In genomic region chr8:123652641-123653040, GRCm38 (mm10) we compare ENCODE assay signal across 11 mouse cellular contexts. TPM values are rescaled to one million over a fixed set of nuclear protein-coding genes. Genes with fewer than 3 reads are reported as not detected.
DNase-seq lines count a peak whose midpoint lies in the region; ATAC-seq lines count a peak whose summit lies in the region.
"Had no signal": no experiment of that assay in that cellular context is flagged by ENCODE, and none has a peak within 500 bp of the region (broad histone marks: within the 10 kb centered on the region; RNA-seq: fewer than 3 reads in every experiment).

No protein-coding gene starts in this region.

- H3K9ac ChIP-seq in embryonic facial prominence, embryonic 13.5 days, result no peak overlapping the region
- H3K9ac ChIP-seq in lung, embryonic 15.5 days, result no peak overlapping the region
- H3K9ac ChIP-seq in embryonic facial prominence, embryonic 14.5 days (ENCODE audit: low read depth, low read length), result no peak overlapping the region
- H3K9ac ChIP-seq: kidney, embryonic 15.5 days had no signal

- no peaks in the 10 kb centered on the region for H3K9me3 ChIP-seq in embryonic facial prominence, embryonic 13.5 days
- H3K9me3 ChIP-seq in embryonic facial prominence, embryonic 10.5 days, result no peaks in the 10 kb centered on the region
- no peaks in the 10 kb centered on the region for H3K9me3 ChIP-seq in lung, embryonic 15.5 days
- H3K9me3 ChIP-seq in embryonic facial prominence, embryonic 14.5 days (ENCODE audit: control insufficient read depth, low read length), result no peaks in the 10 kb centered on the region
- H3K9me3 ChIP-seq: kidney, embryonic 15.5 days had no signal

- no peaks in the 10 kb centered on the region for H3K27me3 ChIP-seq in embryonic facial prominence, embryonic 13.5 days
- H3K27me3 ChIP-seq in embryonic facial prominence, embryonic 10.5 days (replicated peaks; ENCODE audit: low read depth, poor library complexity, severe bottlenecking), result peaks cover 5% of the 10 kb centered on the region; the same call in 1 of the 2 replicates
- H3K27me3 ChIP-seq in lung, embryonic 15.5 days, result 0 out of 2 replicates have a peak, but pooled peaks cover 5% of the 10 kb centered on the region
- no peaks in the 10 kb centered on the region for H3K27me3 ChIP-seq in embryonic facial prominence, embryonic 14.5 days (replicated peaks; ENCODE audit: control insufficient read depth, insufficient read depth, low read length)
- H3K27me3 ChIP-seq: kidney, embryonic 15.5 days had no signal

- WGBS in embryonic facial prominence, embryonic 13.5 days, result 64% methylated on average over 4 of the region's 4 CpGs
- WGBS in embryonic facial prominence, embryonic 10.5 days, result 61% methylated on average over 4 of the region's 4 CpGs
- 66% methylated on average over 4 of the region's 4 CpGs for WGBS in lung, embryonic 15.5 days
- WGBS in embryonic facial prominence, embryonic 14.5 days, result 64% methylated on average over 4 of the region's 4 CpGs

- no peak for ATAC-seq in embryonic facial prominence, embryonic 13.5 days (ENCODE audit: insufficient number of reproducible peaks, insufficient read depth, low FRiP score, low TSS enrichment, low read depth)
- ATAC-seq in lung, embryonic 15.5 days (ENCODE audit: borderline replicate concordance, extremely low read depth, low FRiP score, low TSS enrichment), result no peak
- ATAC-seq in embryonic facial prominence, embryonic 14.5 days (ENCODE audit: low read depth), result no peak

- H3K27ac ChIP-seq in embryonic facial prominence, embryonic 13.5 days, result 0 out of 2 replicates have a peak overlapping the region, but pooled peaks have one; percentile 84
- H3K27ac ChIP-seq in embryonic facial prominence, embryonic 10.5 days (replicated peaks), result no peak overlapping the region
- H3K27ac ChIP-seq in lung, embryonic 15.5 days, result peak overlapping the region; percentile 85
- peak overlapping the region; percentile 94; the same call in 1 of the 2 replicates for H3K27ac ChIP-seq in embryonic facial prominence, embryonic 14.5 days (replicated peaks; ENCODE audit: low read depth, low read length)

- peaks cover 17% of the 10 kb centered on the region for H3K36me3 ChIP-seq in embryonic facial prominence, embryonic 13.5 days
- H3K36me3 ChIP-seq in embryonic facial prominence, embryonic 10.5 days (replicated peaks), result peaks cover 18% of the 10 kb centered on the region
- peaks cover 15% of the 10 kb centered on the region; the same call in 1 of the 2 replicates for H3K36me3 ChIP-seq in lung, embryonic 15.5 days
- peaks cover 17% of the 10 kb centered on the region; the same call in 1 of the 2 replicates for H3K36me3 ChIP-seq in embryonic facial prominence, embryonic 14.5 days (ENCODE audit: control insufficient read depth, insufficient read depth, low read length)

- peaks cover 27% of the 10 kb centered on the region for H3K4me1 ChIP-seq in embryonic facial prominence, embryonic 13.5 days
- H3K4me1 ChIP-seq in embryonic facial prominence, embryonic 10.5 days, result peaks cover 45% of the 10 kb centered on the region
- peaks cover 69% of the 10 kb centered on the region for H3K4me1 ChIP-seq in lung, embryonic 15.5 days
- H3K4me1 ChIP-seq in embryonic facial prominence, embryonic 14.5 days (ENCODE audit: control insufficient read depth, insufficient read depth, low read length), result peaks cover 18% of the 10 kb centered on the region

- H3K4me2 ChIP-seq in embryonic facial prominence, embryonic 13.5 days, result no peak overlapping the region
- no peak overlapping the region for H3K4me2 ChIP-seq in lung, embryonic 15.5 days
- H3K4me2 ChIP-seq in embryonic facial prominence, embryonic 14.5 days (ENCODE audit: low read depth, low read length), result no peak overlapping the region

- H3K4me3 ChIP-seq in embryonic facial prominence, embryonic 13.5 days, result no peak overlapping the region
- no peak overlapping the region for H3K4me3 ChIP-seq in embryonic facial prominence, embryonic 10.5 days
- no peak overlapping the region for H3K4me3 ChIP-seq in lung, embryonic 15.5 days
- H3K4me3 ChIP-seq in embryonic facial prominence, embryonic 14.5 days (ENCODE audit: low read depth, low read length), result no peak overlapping the region

- DNase-seq in embryonic facial prominence, embryonic 10.5 days (ENCODE audit: low spot score), result no peak
- no peak for DNase-seq in lung, postnatal 25 days (ENCODE audit: low spot score)
- no peak for DNase-seq in embryonic facial prominence, embryonic 14.5 days (ENCODE audit: low spot score)
- peak; percentile 34 for DNase-seq in retina, embryonic 14.5 days (ENCODE audit: low spot score)
- DNase-seq in right cerebral cortex, postnatal 36 days (ENCODE audit: low spot score in 2 of 2), result no peak
- DNase-seq in gastrocnemius, postnatal 10 days, result no peak
- DNase-seq: adrenal gland, postnatal 10 days; right cerebral cortex, adult 18-20 months had no signal

RNA-seq across cellular contexts. Expression of gene Rhou, which starts 1.1 kb away (rescaled TPM):
- 6.9 and 8.3 TPM in 2 replicates for polyA plus RNA-seq in embryonic facial prominence, embryonic 13.5 days (2015; fragmentation: Nextera tagmentation; extraction: Ambion mirVana)
- polyA plus RNA-seq in embryonic facial prominence, embryonic 10.5 days (2016; fragmentation: Nextera tagmentation; extraction: Ambion mirVana), result 6.2 and 6.3 TPM in 2 replicates
- 7.9 and 9.3 TPM in 2 replicates for polyA plus RNA-seq in lung, embryonic 15.5 days (2015; fragmentation: Nextera tagmentation; extraction: Ambion mirVana)
- polyA plus RNA-seq in embryonic facial prominence, embryonic 14.5 days (2014; fragmentation: Nextera tagmentation; extraction: Ambion mirVana), result 9.5 and 9.6 TPM in 2 replicates
- 1 to 10 TPM; 4.1 to 4.7 TPM for total RNA-seq in gastrocnemius, postnatal 10 days (2021)
